Comparison of ENCODE assay signal across 8 mouse cellular contexts in genomic region chr3:121762056-121762852, GRCm38 (mm10). TPM values are rescaled to one million over a fixed set of nuclear protein-coding genes. Genes with fewer than 3 reads are reported as not detected.
A peak's percentile ranks its signal among the peaks of the same experiment; 100 is the strongest.
DNase-seq lines count a peak whose midpoint lies in the region; ATAC-seq and TF ChIP-seq lines count a peak whose summit lies in the region.

No protein-coding gene starts in this region.

- 0 out of 2 replicates have a peak, but pooled peaks have one; percentile 82 for ATAC-seq in limb, embryonic 11.5 days (ENCODE audit: insufficient number of reproducible peaks, low FRiP score, low TSS enrichment, low read depth)
- ATAC-seq in hindbrain, postnatal 0 days: peak; percentile 70; the same call in 1 of the 2 replicates
- ATAC-seq in midbrain, embryonic 15.5 days (replicated peaks): peak; percentile 83

- H3K27ac ChIP-seq in limb, embryonic 11.5 days (replicated peaks; ENCODE audit: low read depth, low read length): no peak overlapping the region
- no peak overlapping the region for H3K27ac ChIP-seq in limb, embryonic 10.5 days
- H3K27ac ChIP-seq in hindbrain, postnatal 0 days: no peak overlapping the region
- no peak overlapping the region for H3K27ac ChIP-seq in midbrain, embryonic 15.5 days

- H3K36me3 ChIP-seq in limb, embryonic 11.5 days (ENCODE audit: control insufficient read depth, insufficient read depth, low read length): peaks cover 3% of the 10 kb centered on the region; the same call in 1 of the 2 replicates
- peaks cover 53% of the 10 kb centered on the region for H3K36me3 ChIP-seq in limb, embryonic 10.5 days
- H3K36me3 ChIP-seq in hindbrain, postnatal 0 days (ENCODE audit: insufficient read depth, low read length): peaks cover 25% of the 10 kb centered on the region
- peaks cover 17% of the 10 kb centered on the region; the same call in 1 of the 2 replicates for H3K36me3 ChIP-seq in midbrain, embryonic 15.5 days (replicated peaks)

- no peaks in the 10 kb centered on the region for H3K4me1 ChIP-seq in limb, embryonic 11.5 days (ENCODE audit: control insufficient read depth, insufficient read depth, low read length)
- H3K4me1 ChIP-seq in limb, embryonic 10.5 days: no peaks in the 10 kb centered on the region
- no peaks in the 10 kb centered on the region for H3K4me1 ChIP-seq in hindbrain, postnatal 0 days (ENCODE audit: insufficient read depth, low read length)
- H3K4me1 ChIP-seq in midbrain, embryonic 15.5 days: no peaks in the 10 kb centered on the region

- no peak overlapping the region for H3K4me3 ChIP-seq in limb, embryonic 11.5 days (ENCODE audit: low read depth, low read length)
- no peak overlapping the region for H3K4me3 ChIP-seq in limb, embryonic 10.5 days
- H3K4me3 ChIP-seq in hindbrain, postnatal 0 days (ENCODE audit: low read length): no peak overlapping the region
- no peak overlapping the region for H3K4me3 ChIP-seq in midbrain, embryonic 15.5 days

- H3K9ac ChIP-seq in limb, embryonic 11.5 days (ENCODE audit: low read length): no peak overlapping the region
- H3K9ac ChIP-seq in hindbrain, postnatal 0 days (replicated peaks; ENCODE audit: low read length): no peak overlapping the region
- H3K9ac ChIP-seq in midbrain, embryonic 15.5 days: no peak overlapping the region

- no peaks in the 10 kb centered on the region for H3K27me3 ChIP-seq in limb, embryonic 11.5 days (ENCODE audit: control insufficient read depth, insufficient read depth, low read length)
- H3K27me3 ChIP-seq in limb, embryonic 10.5 days (ENCODE audit: low read depth, poor library complexity, severe bottlenecking): no peaks in the 10 kb centered on the region
- no peaks in the 10 kb centered on the region for H3K27me3 ChIP-seq in hindbrain, postnatal 0 days (ENCODE audit: insufficient read depth, low read length)
- no peaks in the 10 kb centered on the region for H3K27me3 ChIP-seq in midbrain, embryonic 15.5 days (replicated peaks)

- TF ChIP-seq CTCF in hindbrain, postnatal 0 days (IDR thresholded peaks at IDR 0.05; ENCODE audit: low read depth): peak; percentile 63

- H3K4me2 ChIP-seq in limb, embryonic 11.5 days (ENCODE audit: low read depth, severe bottlenecking): no peak overlapping the region
- H3K4me2 ChIP-seq in hindbrain, postnatal 0 days (ENCODE audit: low read depth, low read length): no peak overlapping the region
- H3K4me2 ChIP-seq in midbrain, embryonic 15.5 days: no peak overlapping the region

- WGBS in limb, embryonic 11.5 days: 65% methylated on average over 4 of the region's 4 CpGs
- WGBS in limb, embryonic 10.5 days: 66% methylated on average over 4 of the region's 4 CpGs
- WGBS in hindbrain, postnatal 0 days: 63% methylated on average over 4 of the region's 4 CpGs
- WGBS in midbrain, embryonic 15.5 days: 66% methylated on average over 4 of the region's 4 CpGs

- peak; percentile 36 for DNase-seq in adrenal gland, postnatal 14 days
- DNase-seq in adrenal gland, postnatal 4 days (ENCODE audit: low spot score in 2 of 2): no peak
- no peak for DNase-seq in limb, embryonic 11.5 days (ENCODE audit: low spot score)
- DNase-seq in limb, embryonic 10.5 days (ENCODE audit: low spot score): no peak
- DNase-seq in hindbrain, postnatal 0 days (ENCODE audit: low spot score): peak; percentile 67
- no peak for DNase-seq in adrenal gland, adult 2 months
- DNase-seq in urinary bladder, postnatal 25 days (ENCODE audit: low spot score): no peak

- no peaks in the 10 kb centered on the region for H3K9me3 ChIP-seq in limb, embryonic 11.5 days (ENCODE audit: control insufficient read depth, low read length)
- H3K9me3 ChIP-seq in limb, embryonic 10.5 days (replicated peaks): no peaks in the 10 kb centered on the region
- H3K9me3 ChIP-seq in hindbrain, postnatal 0 days (ENCODE audit: low read length): no peaks in the 10 kb centered on the region
- H3K9me3 ChIP-seq in midbrain, embryonic 15.5 days: no peaks in the 10 kb centered on the region

RNA-seq across cellular contexts. Expression of gene F3, which starts 38.9 kb away (rescaled TPM):
- total RNA-seq in adrenal gland, postnatal 14 days (2021): 17.2 and 27.3 TPM in 2 replicates
- 1 to 10 TPM; 5.8 to 8.3 TPM for total RNA-seq in adrenal gland, postnatal 4 days (2021)
- 4.4 and 5.1 TPM in 2 replicates for polyA plus RNA-seq in limb, embryonic 11.5 days (2014; fragmentation: Nextera tagmentation; extraction: Ambion mirVana)
- 5.0 and 5.3 TPM in 2 replicates for polyA plus RNA-seq in limb, embryonic 10.5 days (2016; fragmentation: Nextera tagmentation; extraction: Ambion mirVana)
- 12.0 and 16.1 TPM in 2 replicates for total RNA-seq in hindbrain, postnatal 0 days (2014; rRNA removed)
- polyA plus RNA-seq in hindbrain, postnatal 0 days (2015; fragmentation: Nextera tagmentation; extraction: Ambion mirVana): 15.2 and 18.9 TPM in 2 replicates
- 7.3 and 9.1 TPM in 2 replicates for polyA plus RNA-seq in midbrain, embryonic 15.5 days (2015; fragmentation: Nextera tagmentation; extraction: Ambion mirVana)
- 10 to 100 TPM in 1 of 2 experiments, 1 to 10 TPM in 1; 8.0 to 22.4 TPM for total RNA-seq in adrenal gland, adult 2 months (2021)
- polyA plus RNA-seq in adrenal gland, adult 2 months (2012; rRNA removed): 12.7 and 19.4 TPM in 2 replicates

RNA-seq across cellular contexts. Expression of gene Abcd3, which starts 52.8 kb away (rescaled TPM):
- 137 and 169 TPM in 2 replicates for total RNA-seq in adrenal gland, postnatal 14 days (2021)
- 10 to 100 TPM; 79.9 to 85.4 TPM for total RNA-seq in adrenal gland, postnatal 4 days (2021)
- 47.1 and 48.0 TPM in 2 replicates for polyA plus RNA-seq in limb, embryonic 11.5 days (2014; fragmentation: Nextera tagmentation; extraction: Ambion mirVana)
- polyA plus RNA-seq in limb, embryonic 10.5 days (2016; fragmentation: Nextera tagmentation; extraction: Ambion mirVana): 32.1 and 42.8 TPM in 2 replicates
- total RNA-seq in hindbrain, postnatal 0 days (2014; rRNA removed): 50.1 and 53.5 TPM in 2 replicates
- 85.9 and 89.5 TPM in 2 replicates for polyA plus RNA-seq in hindbrain, postnatal 0 days (2015; fragmentation: Nextera tagmentation; extraction: Ambion mirVana)
- 65.6 and 70.8 TPM in 2 replicates for polyA plus RNA-seq in midbrain, embryonic 15.5 days (2015; fragmentation: Nextera tagmentation; extraction: Ambion mirVana)
- 100 to 1,000 TPM in 1 of 2 experiments, 10 to 100 TPM in 1; 87.2 to 104 TPM for total RNA-seq in adrenal gland, adult 2 months (2021)
- 3.5 and 11.9 TPM in 2 replicates for polyA plus RNA-seq in adrenal gland, adult 2 months (2012; rRNA removed)

Comparison
In these comparisons a context has a peak if more than half of its experiments do, and no peak if none do; other contexts are left out.
1. DNase-seq: peak in adrenal gland, postnatal 14 days (single experiment) and hindbrain, postnatal 0 days (single experiment); none in adrenal gland, postnatal 4 days (0 of 2), limb, embryonic 11.5 days (single experiment), limb, embryonic 10.5 days (single experiment), adrenal gland, adult 2 months (single experiment) and urinary bladder, postnatal 25 days (single experiment).
2. Peak in every context shown above with its lines, with median percentiles within 50 percentile points of each other: ATAC-seq.